Mouse (Mus musculus) olfactory bulb, adult 2 months (tissue): Measurements from ENCODE around the gene Gm7534. TPM values are rescaled to one million over a fixed set of nuclear protein-coding genes. Genes with fewer than 3 reads are reported as not detected.
A peak's percentile ranks its signal among the peaks of the same experiment; 100 is the strongest.

Source experiments
- H3K27ac ChIP-seq: fragments of 200-500 bp; 2 replicates; pipeline ENCODE4 v1.5.1; 2012; ENCODE audit warnings: low read depth, low read length; ENCODE audit not compliant: insufficient read depth
- H3K4me1 ChIP-seq: fragments of 200-500 bp; 2 replicates; pipeline ENCODE4 v1.6.1; 2012; ENCODE audit warnings: low read length; ENCODE audit not compliant: control insufficient read depth, insufficient read depth
- H3K4me3 ChIP-seq: fragments of 200-500 bp; 2 replicates; pipeline ENCODE4 v1.5.1; 2012; ENCODE audit warnings: mild to moderate bottlenecking, low read depth, low read length, moderate library complexity; ENCODE audit not compliant: insufficient read depth
- CTCF ChIP-seq: fragments of 200-500 bp; IDR thresholded peaks from 2 replicates; pipeline ENCODE4 v1.5.1; 2012; ENCODE audit warnings: low read depth, mild to moderate bottlenecking, low read length, moderate library complexity; ENCODE audit not compliant: insufficient read depth
- POLR2A ChIP-seq: fragments of 200-500 bp; IDR thresholded peaks from 2 replicates; pipeline ENCODE4 v1.6.1; 2012; ENCODE audit warnings: mild to moderate bottlenecking, low read depth, low read length, moderate library complexity; ENCODE audit not compliant: insufficient read depth
- WGBS: fragments of 180-500 bp; shearing (Covaris S2); methylation state at CpG from one replicate; pipeline ENCODE4 v1.1.7; 2018; 5-methylcytosine and 5-hydroxymethylcytosine counted together
- polyA plus RNA-seq: library from polyadenylated mRNA; stranded (reverse); fragments of >200 nt; gene quantifications from 2 replicates; pipeline ENCODE4 v1.2.4, GENCODE M21; 2012; ENCODE audit warnings: low replicate concordance; ENCODE audit not compliant: missing spikeins, insufficient read depth, insufficient read length

The Gm7534 gene
- polyA plus RNA-seq, 1 experiment = not detected

- TF ChIP-seq CTCF (peak; percentile 82), POLR2A (no peak; the same call in 1 of the 2 replicates)
- WGBS = under 1% methylated on average over 60 of the region's 60 CpGs
- Histone ChIP-seq H3K4me1 (peaks cover 25% of the 10 kb centered on the region), H3K4me3 (peak within 1 kb of the TSS; percentile 82), H3K27ac (no peak within 1 kb of the TSS)
Observed at GRCm38 (mm10) chr4:134245148-134245843, 42.5 kb upstream of the Gm7534 start, which contains the start of gene Zfp593. Gene Zfp593 (minus strand): TSS chr4:134245592.

- 0 out of 2 replicates have a peak within 1 kb of the TSS, but pooled peaks have one; percentile 82 for H3K4me3 ChIP-seq
- H3K27ac ChIP-seq = no peak within 1 kb of the TSS
- peaks cover 15% of the 10 kb centered on the region for H3K4me1 ChIP-seq
- 93% methylated on average over 17 of the region's 17 CpGs for WGBS
- TF ChIP-seq CTCF (no peak), POLR2A (no peak)
Observed at GRCm38 (mm10) chr4:134243516-134244250, 40.9 kb upstream of the Gm7534 start, which contains the start of gene E130218I03Rik. Gene E130218I03Rik (plus strand): TSS chr4:134243662.

- no peak for TF ChIP-seq CTCF
- TF ChIP-seq POLR2A = no peak
- H3K27ac ChIP-seq = no peak overlapping the region
- no peak overlapping the region for H3K4me3 ChIP-seq
- 10% methylated on average over 10 of the region's 10 CpGs for WGBS
- peaks cover 13% of the 10 kb centered on the region; the same call in 1 of the 2 replicates for H3K4me1 ChIP-seq
Observed at GRCm38 (mm10) chr4:134238686-134239085, 35.9 kb upstream of the Gm7534 start.

GRCm38 (mm10) chr4:134238279-134238651, 35.5 kb upstream of the Gm7534 start, which contains the start of gene Cnksr1:
Gene Cnksr1 (minus strand): TSS chr4:134238399.
- 4% methylated on average over 18 of the region's 18 CpGs for WGBS
- Histone ChIP-seq H3K27ac (no peak within 1 kb of the TSS), H3K4me3 (no peak within 1 kb of the TSS)

GRCm38 (mm10) chr4:134237582-134238278, 34.9 kb upstream of the Gm7534 start:
- TF ChIP-seq POLR2A (no peak), CTCF (no peak)
- 49% methylated on average over 19 of the region's 19 CpGs for WGBS
- peaks cover 9% of the 10 kb centered on the region; the same call in 1 of the 2 replicates for H3K4me1 ChIP-seq
- H3K27ac ChIP-seq = no peak overlapping the region
- no peak overlapping the region for H3K4me3 ChIP-seq

More at GRCm38 (mm10) chr4:134238279-134238651, 35.5 kb upstream of the Gm7534 start, which contains the start of gene Cnksr1:
- H3K4me1 ChIP-seq = peaks cover 9% of the 10 kb centered on the region; the same call in 1 of the 2 replicates
- no peak for TF ChIP-seq CTCF
- no peak for TF ChIP-seq POLR2A

- Histone ChIP-seq H3K27ac (no peak overlapping the region), H3K4me1 (peaks cover 9% of the 10 kb centered on the region; the same call in 1 of the 2 replicates), H3K4me3 (no peak overlapping the region)
- TF ChIP-seq POLR2A = no peak
- TF ChIP-seq CTCF = no peak
- 88% methylated on average over 5 of the region's 5 CpGs for WGBS
Observed at GRCm38 (mm10) chr4:134234876-134235275, 32.1 kb upstream of the Gm7534 start.

GRCm38 (mm10) chr4:134230431-134230830, 27.6 kb upstream of the Gm7534 start:
- WGBS = 59% methylated on average over 8 of the region's 8 CpGs
- H3K27ac ChIP-seq = no peak overlapping the region
- no peak for TF ChIP-seq CTCF
- H3K4me1 ChIP-seq = no peaks in the 10 kb centered on the region
- no peak overlapping the region for H3K4me3 ChIP-seq

- no peak within 1 kb of the TSS for H3K4me3 ChIP-seq
- TF ChIP-seq CTCF (no peak), POLR2A (no peak)
- WGBS = 79% methylated on average over 8 of the region's 8 CpGs
Observed at GRCm38 (mm10) chr4:134227194-134227593, 24.4 kb upstream of the Gm7534 start, which contains the start of gene Catsper4. Gene Catsper4 (minus strand): TSS chr4:134227383.

More at GRCm38 (mm10) chr4:134227194-134227593, 24.4 kb upstream of the Gm7534 start, which contains the start of gene Catsper4:
- Histone ChIP-seq H3K27ac (no peak within 1 kb of the TSS), H3K4me1 (no peaks in the 10 kb centered on the region)
